Mouse (Mus musculus) cerebellum, postnatal 4 days (tissue): ENCODE data around the gene Mbd3.

ENCODE experiments used
- DNase-seq, 2 experiments: peaks; one replicate each; pipeline ENCODE4 v3.0.0; 2022; ENCODE audit warnings: low spot score in 2 of 2, mixed read lengths in 1 of 2

Mbd3 gene

GRCm38 (mm10) chr10:80399191-80399972, at the start of gene Mbd3:
Gene Mbd3 (minus strand): TSS chr10:80399550.
- peak; percentile 96 to 99 for DNase-seq

- DNase-seq = peak; percentile 62 to 85
Observed at GRCm38 (mm10) chr10:80445898-80446601, 46.7 kb upstream of the Mbd3 start.

GRCm38 (mm10) chr10:80445052-80445451, 45.7 kb upstream of the Mbd3 start:
- DNase-seq = no peak

GRCm38 (mm10) chr10:80444339-80445045, 45.1 kb upstream of the Mbd3 start:
- peak in 1 of 2 experiments; percentile 62 for DNase-seq

GRCm38 (mm10) chr10:80443575-80444278, 44.4 kb upstream of the Mbd3 start:
- no peak for DNase-seq

- DNase-seq = no peak
Observed at GRCm38 (mm10) chr10:80442989-80443388, 43.6 kb upstream of the Mbd3 start.

- no peak for DNase-seq
Observed at GRCm38 (mm10) chr10:80441598-80441997, 42.2 kb upstream of the Mbd3 start.

- no peak for DNase-seq
Observed at GRCm38 (mm10) chr10:80440031-80440430, 40.7 kb upstream of the Mbd3 start.

- DNase-seq = no peak
Observed at GRCm38 (mm10) chr10:80437973-80438372, 38.6 kb upstream of the Mbd3 start.

- no peak for DNase-seq
Observed at GRCm38 (mm10) chr10:80436276-80436675, 36.9 kb upstream of the Mbd3 start.

GRCm38 (mm10) chr10:80435764-80436163, 36.4 kb upstream of the Mbd3 start:
- DNase-seq = no peak

- no peak for DNase-seq
Observed at GRCm38 (mm10) chr10:80434823-80435222, 35.5 kb upstream of the Mbd3 start.

GRCm38 (mm10) chr10:80434233-80434592, 34.9 kb upstream of the Mbd3 start:
- no peak for DNase-seq

- DNase-seq = peak; percentile 84 to 91
Observed at GRCm38 (mm10) chr10:80433513-80434232, 34.3 kb upstream of the Mbd3 start, which contains the start of gene Tcf3. Gene Tcf3 (minus strand): TSS chr10:80433647.

GRCm38 (mm10) chr10:80432936-80433512, 33.7 kb upstream of the Mbd3 start:
- no peak for DNase-seq

- DNase-seq = no peak
Observed at GRCm38 (mm10) chr10:80432387-80432785, 33.0 kb upstream of the Mbd3 start.

- DNase-seq = no peak
Observed at GRCm38 (mm10) chr10:80431570-80432386, 32.4 kb upstream of the Mbd3 start.

- DNase-seq = no peak
Observed at GRCm38 (mm10) chr10:80430375-80430980, 31.1 kb upstream of the Mbd3 start.

GRCm38 (mm10) chr10:80429800-80430199, 30.4 kb upstream of the Mbd3 start:
- no peak for DNase-seq
